Mouse (Mus musculus): Measurements from ENCODE around the gene Serpinb2. TPM values are rescaled to one million over a fixed set of nuclear protein-coding genes. Genes with fewer than 3 reads are reported as not detected.

Serpinb2 gene
- polyA plus RNA-seq, 1 experiment from 2014 or later, result 0.09 TPM

- H3K27ac ChIP-seq (ENCODE audit: low read depth, low read length), result no peak overlapping the region
- no peaks in the 10 kb centered on the region for H3K36me3 ChIP-seq (ENCODE audit: control insufficient read depth, insufficient read depth, low read length)
- H3K4me3 ChIP-seq (ENCODE audit: low read depth, low read length), result no peak overlapping the region
- no peak for ATAC-seq (ENCODE audit: low read depth)
- no peak overlapping the region for H3K9ac ChIP-seq (replicated peaks; ENCODE audit: low read depth, low read length)
- H3K27me3 ChIP-seq (ENCODE audit: control insufficient read depth, insufficient read depth, low read length), result no peaks in the 10 kb centered on the region
- no peaks in the 10 kb centered on the region for H3K9me3 ChIP-seq (ENCODE audit: control insufficient read depth, low read length)
- WGBS, result 100% methylated on average over 1 of the region's 1 CpGs
- H3K4me1 ChIP-seq (ENCODE audit: control insufficient read depth, insufficient read depth, low read length), result no peaks in the 10 kb centered on the region
- H3K4me2 ChIP-seq (ENCODE audit: low read depth, low read length), result no peak overlapping the region
Measured at GRCm38 (mm10) chr1:107513530-107513929, 2.3 kb downstream of the Serpinb2 start.

DNA sequence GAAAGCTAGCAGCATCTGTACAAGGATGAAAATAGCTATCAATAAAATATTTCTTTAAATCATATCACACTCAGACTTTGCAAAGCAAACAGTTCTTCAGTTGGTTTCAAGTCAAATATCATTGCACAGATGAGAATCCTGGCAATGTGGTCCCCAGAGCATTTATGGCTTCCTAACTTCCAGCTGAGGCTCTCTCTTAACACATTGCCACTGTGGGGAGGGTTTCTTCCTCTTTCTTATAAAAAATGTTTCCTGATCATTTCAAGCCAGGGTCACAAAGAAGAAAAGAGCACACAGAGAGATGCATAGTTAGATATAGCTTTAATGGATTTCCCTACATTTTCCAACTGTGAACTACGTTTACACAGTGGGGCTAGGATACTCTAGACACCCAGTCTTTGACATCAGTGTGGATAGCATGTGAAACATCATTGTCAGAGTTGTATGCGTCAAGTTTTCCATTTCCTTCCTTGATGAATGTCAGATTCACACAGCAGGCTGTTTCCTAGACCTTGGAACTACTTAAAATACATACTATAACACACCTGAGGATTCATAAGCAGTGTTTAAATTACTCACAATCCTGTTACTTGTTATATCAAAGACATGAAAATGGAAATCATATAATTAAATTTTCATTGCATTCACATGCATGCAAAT, 4.7 kb downstream of the Serpinb2 start:
- Histone ChIP-seq H3K27ac (ENCODE audit: low read depth, low read length) (no peak overlapping the region), H3K4me1 (ENCODE audit: control insufficient read depth, insufficient read depth, low read length) (no peaks in the 10 kb centered on the region), H3K27me3 (ENCODE audit: control insufficient read depth, insufficient read depth, low read length) (no peaks in the 10 kb centered on the region), H3K9ac (replicated peaks; ENCODE audit: low read depth, low read length) (no peak overlapping the region), H3K4me2 (ENCODE audit: low read depth, low read length) (no peak overlapping the region), H3K9me3 (ENCODE audit: control insufficient read depth, low read length) (no peaks in the 10 kb centered on the region), H3K36me3 (ENCODE audit: control insufficient read depth, insufficient read depth, low read length) (no peaks in the 10 kb centered on the region), H3K4me3 (ENCODE audit: low read depth, low read length) (no peak overlapping the region)
- ATAC-seq (ENCODE audit: low read depth), result no peak
- 77% methylated on average over 2 of the region's 2 CpGs for WGBS

DNA sequence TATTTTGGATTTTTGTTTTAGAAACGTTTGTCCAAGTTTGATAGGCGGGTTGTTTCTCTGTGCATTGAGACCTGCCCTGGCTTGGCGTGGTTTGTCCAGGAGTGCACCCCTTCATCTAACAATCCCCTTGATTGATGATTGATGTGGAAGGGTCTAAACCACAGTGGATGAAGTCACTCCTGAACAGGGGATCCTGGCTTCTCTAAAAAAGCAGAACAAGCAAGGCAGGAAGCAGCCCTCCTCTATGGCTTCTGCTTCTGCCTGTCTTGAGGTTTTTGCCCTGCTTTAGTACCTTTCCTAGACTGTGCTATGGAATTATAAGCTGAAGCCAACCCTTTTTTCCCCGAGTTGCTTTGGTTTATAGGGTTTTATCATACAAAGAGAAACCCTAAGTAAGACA, 14.4 kb downstream of the Serpinb2 start:
- H3K27me3 ChIP-seq (ENCODE audit: control insufficient read depth, insufficient read depth, low read length), result no peaks in the 10 kb centered on the region
- WGBS, result 86% methylated on average over 4 of the region's 4 CpGs
- H3K4me3 ChIP-seq (ENCODE audit: low read depth, low read length), result no peak overlapping the region

DNA sequence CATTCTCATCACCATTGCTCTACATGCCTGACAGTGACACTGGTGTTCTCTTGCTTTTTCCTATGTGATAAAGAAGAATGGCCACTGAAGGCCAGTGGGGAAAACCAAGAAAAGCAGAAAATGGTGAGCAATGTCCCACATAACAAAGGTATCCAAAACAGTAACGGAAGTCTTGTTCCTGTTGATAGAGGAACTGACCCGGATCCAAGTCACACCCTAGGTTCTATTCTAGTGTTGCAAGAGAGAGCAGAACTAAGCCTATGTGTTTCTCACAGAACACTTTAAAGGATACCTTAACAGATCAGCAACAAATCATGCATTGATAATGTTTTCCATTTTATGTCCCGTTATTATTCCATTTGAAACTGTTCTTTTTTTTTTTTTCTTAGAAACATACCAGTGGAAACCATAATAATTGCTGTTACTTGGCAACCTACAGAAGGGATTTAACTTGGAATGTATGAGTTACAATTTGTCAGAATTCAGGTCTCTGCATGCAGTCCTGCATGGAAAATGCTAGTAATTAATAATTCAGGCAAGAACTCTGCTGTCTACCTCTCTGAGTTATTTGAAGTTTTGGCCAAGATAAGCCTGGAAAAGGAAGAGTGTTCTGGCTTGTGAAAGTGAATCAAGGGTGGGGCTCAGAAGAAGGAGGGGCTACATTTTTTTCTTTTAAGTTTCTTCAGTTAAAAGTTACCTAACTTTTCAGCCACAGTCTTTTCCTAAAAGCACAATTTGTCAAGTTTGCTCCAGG, 17.3 kb downstream of the Serpinb2 start:
- Histone ChIP-seq H3K9ac (replicated peaks; ENCODE audit: low read depth, low read length) (no peak overlapping the region), H3K27ac (ENCODE audit: low read depth, low read length) (no peak overlapping the region), H3K4me1 (ENCODE audit: control insufficient read depth, insufficient read depth, low read length) (no peaks in the 10 kb centered on the region), H3K36me3 (ENCODE audit: control insufficient read depth, insufficient read depth, low read length) (no peaks in the 10 kb centered on the region), H3K4me3 (ENCODE audit: low read depth, low read length) (no peak overlapping the region), H3K4me2 (ENCODE audit: low read depth, low read length) (no peak overlapping the region), H3K27me3 (ENCODE audit: control insufficient read depth, insufficient read depth, low read length) (no peaks in the 10 kb centered on the region), H3K9me3 (ENCODE audit: control insufficient read depth, low read length) (no peaks in the 10 kb centered on the region)
- no peak for ATAC-seq (ENCODE audit: low read depth)
- 48% methylated on average over 3 of the region's 3 CpGs for WGBS

More for the DNA sequence above, 14.4 kb downstream of the Serpinb2 start:
- Histone ChIP-seq H3K36me3 (ENCODE audit: control insufficient read depth, insufficient read depth, low read length) (no peaks in the 10 kb centered on the region), H3K9me3 (ENCODE audit: control insufficient read depth, low read length) (no peaks in the 10 kb centered on the region), H3K9ac (replicated peaks; ENCODE audit: low read depth, low read length) (no peak overlapping the region), H3K27ac (ENCODE audit: low read depth, low read length) (no peak overlapping the region), H3K4me1 (ENCODE audit: control insufficient read depth, insufficient read depth, low read length) (no peaks in the 10 kb centered on the region), H3K4me2 (ENCODE audit: low read depth, low read length) (no peak overlapping the region)
- no peak for ATAC-seq (ENCODE audit: low read depth)

DNA sequence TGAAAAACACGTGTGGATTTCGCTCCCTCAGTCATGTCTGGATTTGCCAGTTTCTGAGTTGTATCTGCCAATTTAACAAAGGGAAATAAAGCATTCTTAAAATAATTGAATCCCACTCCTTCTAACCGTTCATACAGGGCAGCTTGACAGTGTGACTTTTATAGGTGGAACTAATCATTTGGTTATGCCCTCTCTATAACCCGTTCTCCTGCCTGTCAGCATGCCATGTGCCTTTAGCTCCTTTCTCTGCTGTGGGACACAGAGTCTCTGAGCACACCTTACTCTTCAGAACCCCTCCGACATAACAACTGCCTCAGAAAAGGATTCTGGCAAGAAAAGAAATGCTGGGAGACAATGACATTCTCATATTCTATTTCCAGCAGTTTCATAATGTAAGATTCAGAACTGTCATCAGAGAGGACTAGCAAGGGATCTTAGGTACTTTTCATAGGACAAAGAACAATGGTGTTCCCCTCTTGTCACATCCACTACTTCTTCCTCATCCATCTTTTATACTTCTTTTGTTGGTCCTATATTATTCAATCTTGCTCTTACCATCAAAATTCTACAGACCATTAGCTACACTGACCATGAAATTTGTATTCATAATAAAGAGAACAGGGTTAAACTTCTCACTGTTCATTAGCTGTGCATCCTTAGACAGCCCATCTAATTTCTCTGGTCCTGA, 18.3 kb downstream of the Serpinb2 start:
- H3K4me3 ChIP-seq (ENCODE audit: low read depth, low read length), result no peak overlapping the region
- H3K9ac ChIP-seq (replicated peaks; ENCODE audit: low read depth, low read length), result no peak overlapping the region
- no peaks in the 10 kb centered on the region for H3K27me3 ChIP-seq (ENCODE audit: control insufficient read depth, insufficient read depth, low read length)
- no peaks in the 10 kb centered on the region for H3K4me1 ChIP-seq (ENCODE audit: control insufficient read depth, insufficient read depth, low read length)
- H3K4me2 ChIP-seq (ENCODE audit: low read depth, low read length), result no peak overlapping the region
- no peak overlapping the region for H3K27ac ChIP-seq (ENCODE audit: low read depth, low read length)
- ATAC-seq (ENCODE audit: low read depth), result peak; percentile 54; the same call in 1 of the 2 replicates
- WGBS, result 24% methylated on average over 5 of the region's 5 CpGs
- no peaks in the 10 kb centered on the region for H3K9me3 ChIP-seq (ENCODE audit: control insufficient read depth, low read length)
- no peaks in the 10 kb centered on the region for H3K36me3 ChIP-seq (ENCODE audit: control insufficient read depth, insufficient read depth, low read length)

DNA sequence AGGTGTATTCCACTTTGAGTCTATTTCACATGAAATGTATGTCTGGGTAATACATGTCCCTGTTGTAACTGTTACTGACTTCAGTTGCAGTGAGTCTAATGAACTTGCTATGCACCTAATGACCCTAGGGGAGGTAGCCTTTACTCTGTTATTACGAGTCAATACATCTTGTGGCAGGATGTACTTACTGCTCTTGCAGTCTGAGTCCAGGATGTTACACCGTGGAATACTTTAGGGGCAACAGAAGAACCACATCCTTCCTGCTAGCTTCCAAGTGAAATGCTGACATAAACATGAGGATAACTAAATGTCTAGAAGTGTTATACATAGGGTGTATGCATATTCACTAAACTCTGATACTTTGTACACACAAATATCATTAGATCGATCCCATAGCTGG, 22.5 kb downstream of the Serpinb2 start:
- H3K4me3 ChIP-seq (ENCODE audit: low read depth, low read length), result no peak overlapping the region
- no peak for ATAC-seq (ENCODE audit: low read depth)
- WGBS, result 88% methylated on average over 3 of the region's 3 CpGs
- no peak overlapping the region for H3K4me2 ChIP-seq (ENCODE audit: low read depth, low read length)
- H3K4me1 ChIP-seq (ENCODE audit: control insufficient read depth, insufficient read depth, low read length), result no peaks in the 10 kb centered on the region
- H3K9ac ChIP-seq (replicated peaks; ENCODE audit: low read depth, low read length), result no peak overlapping the region
- no peaks in the 10 kb centered on the region for H3K9me3 ChIP-seq (ENCODE audit: control insufficient read depth, low read length)
- no peak overlapping the region for H3K27ac ChIP-seq (ENCODE audit: low read depth, low read length)
- no peaks in the 10 kb centered on the region for H3K36me3 ChIP-seq (ENCODE audit: control insufficient read depth, insufficient read depth, low read length)
- H3K27me3 ChIP-seq (ENCODE audit: control insufficient read depth, insufficient read depth, low read length), result no peaks in the 10 kb centered on the region

GRCm38 (mm10) chr1:107537435-107537834, 26.2 kb downstream of the Serpinb2 start:
- no peaks in the 10 kb centered on the region for H3K27me3 ChIP-seq (ENCODE audit: control insufficient read depth, insufficient read depth, low read length)
- no peaks in the 10 kb centered on the region for H3K9me3 ChIP-seq (ENCODE audit: control insufficient read depth, low read length)
- H3K9ac ChIP-seq (replicated peaks; ENCODE audit: low read depth, low read length), result no peak overlapping the region
- no peak overlapping the region for H3K4me3 ChIP-seq (ENCODE audit: low read depth, low read length)
- 81% methylated on average over 1 of the region's 1 CpGs for WGBS
- no peaks in the 10 kb centered on the region for H3K36me3 ChIP-seq (ENCODE audit: control insufficient read depth, insufficient read depth, low read length)
- no peak for ATAC-seq (ENCODE audit: low read depth)
- no peak overlapping the region for H3K27ac ChIP-seq (ENCODE audit: low read depth, low read length)
- no peak overlapping the region for H3K4me2 ChIP-seq (ENCODE audit: low read depth, low read length)
- H3K4me1 ChIP-seq (ENCODE audit: control insufficient read depth, insufficient read depth, low read length), result no peaks in the 10 kb centered on the region

GRCm38 (mm10) chr1:107559494-107559893, 48.3 kb downstream of the Serpinb2 start:
- no peak overlapping the region for H3K4me3 ChIP-seq (ENCODE audit: low read depth, low read length)
- WGBS, result 92% methylated on average over 3 of the region's 3 CpGs
- no peak overlapping the region for H3K9ac ChIP-seq (replicated peaks; ENCODE audit: low read depth, low read length)
- ATAC-seq (ENCODE audit: low read depth), result no peak
- H3K9me3 ChIP-seq (ENCODE audit: control insufficient read depth, low read length), result no peaks in the 10 kb centered on the region
- no peaks in the 10 kb centered on the region for H3K36me3 ChIP-seq (ENCODE audit: control insufficient read depth, insufficient read depth, low read length)
- H3K27me3 ChIP-seq (ENCODE audit: control insufficient read depth, insufficient read depth, low read length), result no peaks in the 10 kb centered on the region
- no peaks in the 10 kb centered on the region for H3K4me1 ChIP-seq (ENCODE audit: control insufficient read depth, insufficient read depth, low read length)
- no peak overlapping the region for H3K27ac ChIP-seq (ENCODE audit: low read depth, low read length)
- H3K4me2 ChIP-seq (ENCODE audit: low read depth, low read length), result no peak overlapping the region

DNA sequence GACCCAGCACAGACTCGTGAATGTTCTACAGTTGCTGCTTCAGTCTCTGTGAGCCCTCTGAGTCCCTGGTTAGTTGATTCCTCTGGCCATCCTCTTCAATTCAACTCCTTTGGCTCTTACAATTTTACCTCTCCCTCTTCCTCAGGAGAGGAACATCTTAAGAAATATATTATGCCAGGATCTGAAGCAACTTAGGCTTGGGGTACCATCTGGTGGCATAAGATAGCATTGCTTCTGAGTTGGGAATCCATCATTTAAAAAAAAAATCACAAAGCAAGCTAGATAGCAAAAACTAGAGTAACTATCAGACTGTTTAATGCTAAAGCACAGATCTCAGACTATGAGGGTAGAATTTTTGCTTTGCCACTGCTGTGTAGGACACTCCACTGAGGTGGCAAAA, 50.9 kb downstream of the Serpinb2 start:
- no peaks in the 10 kb centered on the region for H3K4me1 ChIP-seq (ENCODE audit: control insufficient read depth, insufficient read depth, low read length)
- ATAC-seq (ENCODE audit: low read depth), result no peak
- no peak overlapping the region for H3K27ac ChIP-seq (ENCODE audit: low read depth, low read length)
- H3K36me3 ChIP-seq (ENCODE audit: control insufficient read depth, insufficient read depth, low read length), result no peaks in the 10 kb centered on the region
- WGBS, result 81% methylated on average over 1 of the region's 1 CpGs
- H3K4me2 ChIP-seq (ENCODE audit: low read depth, low read length), result no peak overlapping the region
- no peak overlapping the region for H3K9ac ChIP-seq (replicated peaks; ENCODE audit: low read depth, low read length)
- H3K9me3 ChIP-seq (ENCODE audit: control insufficient read depth, low read length), result no peaks in the 10 kb centered on the region
- no peaks in the 10 kb centered on the region for H3K27me3 ChIP-seq (ENCODE audit: control insufficient read depth, insufficient read depth, low read length)
- no peak overlapping the region for H3K4me3 ChIP-seq (ENCODE audit: low read depth, low read length)
